Mouse (Mus musculus): ENCODE measurements at regions not wholly inside any gene's neighbourhood (a gene's known extent, or its start where the extent isn't known, plus 50 kb on each side); places are given as distances from the start of the nearest gene placed in this dataset.
A peak's percentile ranks its signal among the peaks of the same experiment; 100 is the strongest.

DNA sequence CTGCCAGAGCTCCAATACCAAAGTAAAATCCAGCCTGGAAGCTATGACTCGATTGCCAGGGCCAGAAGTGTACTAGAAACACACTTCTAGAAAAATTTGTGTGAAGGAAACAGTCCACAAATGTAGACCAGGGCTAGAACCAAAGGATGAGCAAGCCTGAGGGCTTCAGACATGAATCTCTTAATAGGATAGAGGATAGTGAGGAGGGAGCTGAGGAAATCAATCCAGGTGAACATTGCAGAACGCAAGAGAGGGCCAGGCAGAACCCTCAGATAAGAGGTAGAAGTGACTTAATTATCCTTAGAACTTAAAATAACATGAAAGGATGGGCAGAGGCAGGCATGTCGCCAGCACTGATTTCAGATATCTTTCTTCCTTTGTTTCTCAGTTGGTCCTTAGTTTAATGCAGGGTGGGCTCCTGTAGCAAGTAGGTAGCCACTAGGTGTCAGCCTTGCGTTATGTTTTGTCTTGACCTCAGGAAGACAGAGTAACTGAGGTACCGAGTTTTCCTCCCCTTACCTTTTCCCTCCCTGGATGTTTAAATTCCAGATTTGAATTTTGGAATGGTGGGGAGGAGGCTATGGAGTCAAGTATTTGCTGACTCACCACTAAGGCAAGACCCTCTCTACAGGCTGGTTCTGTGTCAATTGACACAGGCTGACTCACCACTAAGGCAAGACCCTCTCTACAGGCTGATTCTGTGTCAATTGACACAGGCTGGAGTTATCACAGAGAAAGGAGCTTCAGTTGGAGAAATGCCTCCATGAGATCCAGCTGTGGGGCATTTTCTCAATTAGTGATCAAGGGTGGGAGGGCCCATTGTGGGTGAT is 52.2 kb upstream of the Cp start:
- peak; percentile 97 for ATAC-seq (replicated peaks; ENCODE audit: low FRiP score, low TSS enrichment, poor library complexity, severe bottlenecking)
